Mouse (Mus musculus): Measurements from ENCODE around the gene Ldha. TPM values are rescaled to one million over a fixed set of nuclear protein-coding genes. Genes with fewer than 3 reads are reported as not detected.

The Ldha gene
- polyA plus RNA-seq, 1 experiment from 2014 or later: 744 TPM

Other genes with a start within 250 kb of the Ldha start
- gene Sergef, start 201.7 kb upstream of the Ldha start, polyA plus RNA-seq (2015; fragmentation: Nextera tagmentation; extraction: Ambion mirVana): 28.4 and 29.4 TPM in 2 replicates
- gene Tph1, start 168.9 kb upstream of the Ldha start, polyA plus RNA-seq (2015; fragmentation: Nextera tagmentation; extraction: Ambion mirVana): 0.46 and 2.9 TPM in 2 replicates
- 19.6 and 22.8 TPM in 2 replicates for gene Saal1, start 130.8 kb upstream of the Ldha start, polyA plus RNA-seq (2015; fragmentation: Nextera tagmentation; extraction: Ambion mirVana)
- not detected in 2 replicates for gene Saa3, start 125.8 kb upstream of the Ldha start, polyA plus RNA-seq (2015; fragmentation: Nextera tagmentation; extraction: Ambion mirVana)
- not detected in 2 replicates for gene Saa4, start 108.9 kb upstream of the Ldha start, polyA plus RNA-seq (2015; fragmentation: Nextera tagmentation; extraction: Ambion mirVana)
- gene Saa1, start 98.5 kb upstream of the Ldha start, polyA plus RNA-seq (2015; fragmentation: Nextera tagmentation; extraction: Ambion mirVana): not detected in 2 replicates
- gene Saa2, start 89.7 kb upstream of the Ldha start, polyA plus RNA-seq (2015; fragmentation: Nextera tagmentation; extraction: Ambion mirVana): not detected in 2 replicates
- 15.1 and 16.5 TPM in 2 replicates for gene Hps5, start 45.4 kb upstream of the Ldha start, polyA plus RNA-seq (2015; fragmentation: Nextera tagmentation; extraction: Ambion mirVana)
- gene Gtf2h1, start 45.4 kb upstream of the Ldha start, polyA plus RNA-seq (2015; fragmentation: Nextera tagmentation; extraction: Ambion mirVana): 48.8 and 51.5 TPM in 2 replicates
- not detected in 2 replicates for gene Ldhc, start 19.7 kb downstream of the Ldha start, polyA plus RNA-seq (2015; fragmentation: Nextera tagmentation; extraction: Ambion mirVana)
- 399 and 413 TPM in 2 replicates for gene Tsg101, start 78.5 kb downstream of the Ldha start, polyA plus RNA-seq (2015; fragmentation: Nextera tagmentation; extraction: Ambion mirVana)
- 8.1 and 8.9 TPM in 2 replicates for gene Uevld, start 117.1 kb downstream of the Ldha start, polyA plus RNA-seq (2015; fragmentation: Nextera tagmentation; extraction: Ambion mirVana)
- not detected in 2 replicates for gene Gm9999, start 142.1 kb downstream of the Ldha start, polyA plus RNA-seq (2015; fragmentation: Nextera tagmentation; extraction: Ambion mirVana)
- gene Spty2d1, start 166.9 kb downstream of the Ldha start, polyA plus RNA-seq (2015; fragmentation: Nextera tagmentation; extraction: Ambion mirVana): 11.5 and 12.2 TPM in 2 replicates
- 25.4 and 25.7 TPM in 2 replicates for gene Tmem86a, start 209.1 kb downstream of the Ldha start, polyA plus RNA-seq (2015; fragmentation: Nextera tagmentation; extraction: Ambion mirVana)

Data from forebrain, embryonic 15.5 days (tissue).